Comparison of ENCODE assay signal across 8 mouse cellular contexts in genomic region chr2:119250826-119251478, GRCm38 (mm10). TPM values are rescaled to one million over a fixed set of nuclear protein-coding genes. Genes with fewer than 3 reads are reported as not detected.
A peak's percentile ranks its signal among the peaks of the same experiment; 100 is the strongest.
DNase-seq lines count a peak whose midpoint lies in the region; ATAC-seq lines count a peak whose summit lies in the region.

No protein-coding gene starts in this region.

- DNase-seq in NIH3T3 (ENCODE audit: low read depth): peak; percentile 91
- peak; percentile 92 for DNase-seq in cerebellum, adult 9-10 months
- peak; percentile 87 for DNase-seq in forelimb bud, embryonic 11.5 days (ENCODE audit: low read depth, low spot score)
- peak; percentile 94 for DNase-seq in hindbrain, embryonic 11.5 days (ENCODE audit: low spot score)
- peak; percentile 73 to 75 for DNase-seq in layer of hippocampus, postnatal 14 days (ENCODE audit: low spot score in 2 of 2)
- peak; percentile 93 for DNase-seq in lung, postnatal 14 days
- peak; percentile 55 for DNase-seq in retina, adult 2 months (ENCODE audit: low read depth, low spot score)
- DNase-seq in thymus, postnatal 25 days: peak; percentile 88

- H3K4me3 ChIP-seq in hindbrain, embryonic 11.5 days (ENCODE audit: low read depth, low read length): no peak overlapping the region

- no peak overlapping the region for H3K9ac ChIP-seq in hindbrain, embryonic 11.5 days (ENCODE audit: low read depth, low read length)

- no peak overlapping the region for H3K27ac ChIP-seq in hindbrain, embryonic 11.5 days (ENCODE audit: low read depth, low read length)

- H3K9me3 ChIP-seq in hindbrain, embryonic 11.5 days (ENCODE audit: control insufficient read depth, low read length): no peaks in the 10 kb centered on the region

- H3K27me3 ChIP-seq in hindbrain, embryonic 11.5 days (ENCODE audit: control insufficient read depth, insufficient read depth, low read length): no peaks in the 10 kb centered on the region; the same call in 1 of the 2 replicates

- WGBS in hindbrain, embryonic 11.5 days: 23% methylated on average over 11 of the region's 11 CpGs

- H3K4me1 ChIP-seq in hindbrain, embryonic 11.5 days (replicated peaks; ENCODE audit: control insufficient read depth, insufficient read depth, low read length): no peaks in the 10 kb centered on the region

- ATAC-seq in hindbrain, embryonic 11.5 days (ENCODE audit: low FRiP score): peak; percentile 60; the same call in 1 of the 2 replicates

- no peak overlapping the region for H3K4me2 ChIP-seq in hindbrain, embryonic 11.5 days (replicated peaks; ENCODE audit: low read depth, low read length)

- no peaks in the 10 kb centered on the region for H3K36me3 ChIP-seq in hindbrain, embryonic 11.5 days (ENCODE audit: control insufficient read depth, insufficient read depth, low read length)

RNA-seq across cellular contexts. Expression of gene Spint1, which starts 13.8 kb away (rescaled TPM):
- 4.1 and 4.6 TPM in 2 replicates for polyA plus RNA-seq in hindbrain, embryonic 11.5 days (2014; fragmentation: Nextera tagmentation; extraction: Ambion mirVana)
- under 1 TPM; 0.64 to 0.88 TPM for total RNA-seq in layer of hippocampus, postnatal 14 days (2021)

RNA-seq across cellular contexts. Expression of gene Rhov, which starts 20.1 kb away (rescaled TPM):
- 3.1 and 3.5 TPM in 2 replicates for polyA plus RNA-seq in hindbrain, embryonic 11.5 days (2014; fragmentation: Nextera tagmentation; extraction: Ambion mirVana)
- total RNA-seq in layer of hippocampus, postnatal 14 days (2021): 1 to 10 TPM; 9.4 to 9.6 TPM

RNA-seq across cellular contexts. Expression of gene Ppp1r14d, which starts 21.2 kb away (rescaled TPM):
- polyA plus RNA-seq in hindbrain, embryonic 11.5 days (2014; fragmentation: Nextera tagmentation; extraction: Ambion mirVana): 0.23 TPM in 1 of 2 replicates, not detected in the other
- not detected for total RNA-seq in layer of hippocampus, postnatal 14 days (2021)

RNA-seq across cellular contexts. Expression of gene Vps18, which starts 37.6 kb away (rescaled TPM):
- 8.5 and 10.9 TPM in 2 replicates for polyA plus RNA-seq in hindbrain, embryonic 11.5 days (2014; fragmentation: Nextera tagmentation; extraction: Ambion mirVana)
- total RNA-seq in layer of hippocampus, postnatal 14 days (2021): 10 to 100 TPM; 34.0 to 34.3 TPM

RNA-seq across cellular contexts. Expression of gene Dnajc17, which starts 42.4 kb away (rescaled TPM):
- 22.0 and 22.2 TPM in 2 replicates for polyA plus RNA-seq in hindbrain, embryonic 11.5 days (2014; fragmentation: Nextera tagmentation; extraction: Ambion mirVana)
- 10 to 100 TPM; 16.9 to 18.8 TPM for total RNA-seq in layer of hippocampus, postnatal 14 days (2021)
